Mouse (Mus musculus): ENCODE measurements around the gene Lrp3. TPM values are rescaled to one million over a fixed set of nuclear protein-coding genes. Genes with fewer than 3 reads are reported as not detected.

Gene Lrp3
- polyA plus RNA-seq, 1 experiment from 2014 or later: 3.9 TPM

GRCm38 (mm10) chr7:35199755-35200154, 15.5 kb downstream of the Lrp3 start:
- no peaks in the 10 kb centered on the region for H3K27me3 ChIP-seq (replicated peaks; ENCODE audit: control insufficient read depth, insufficient read depth, low read length)
- H3K27ac ChIP-seq (ENCODE audit: low read depth, low read length): no peak overlapping the region
- no peaks in the 10 kb centered on the region for H3K9me3 ChIP-seq (ENCODE audit: control insufficient read depth, low read length)
- H3K4me2 ChIP-seq: no peak overlapping the region
- no peak for ATAC-seq (replicated peaks; ENCODE audit: low FRiP score)
- no peaks in the 10 kb centered on the region; the same call in 1 of the 2 replicates for H3K36me3 ChIP-seq (ENCODE audit: control insufficient read depth, insufficient read depth, low read length)
- H3K4me1 ChIP-seq (replicated peaks; ENCODE audit: control insufficient read depth, insufficient read depth, low read length): no peaks in the 10 kb centered on the region
- no peak overlapping the region for H3K9ac ChIP-seq (ENCODE audit: low read depth, low read length)
- no peak for DNase-seq (ENCODE audit: low spot score)
- no peak overlapping the region for H3K4me3 ChIP-seq (ENCODE audit: low read depth, low read length)

GRCm38 (mm10) chr7:35198981-35199754, 16.1 kb downstream of the Lrp3 start:
- H3K4me2 ChIP-seq: no peak overlapping the region
- H3K27ac ChIP-seq (ENCODE audit: low read depth, low read length): no peak overlapping the region
- H3K9ac ChIP-seq (ENCODE audit: low read depth, low read length): no peak overlapping the region
- DNase-seq (ENCODE audit: low spot score): no peak
- ATAC-seq (replicated peaks; ENCODE audit: low FRiP score): no peak
- no peaks in the 10 kb centered on the region for H3K27me3 ChIP-seq (replicated peaks; ENCODE audit: control insufficient read depth, insufficient read depth, low read length)
- 86% methylated on average over 12 of the region's 12 CpGs for WGBS
- no peaks in the 10 kb centered on the region for H3K4me1 ChIP-seq (replicated peaks; ENCODE audit: control insufficient read depth, insufficient read depth, low read length)
- H3K4me3 ChIP-seq (ENCODE audit: low read depth, low read length): no peak overlapping the region
- no peaks in the 10 kb centered on the region for H3K9me3 ChIP-seq (ENCODE audit: control insufficient read depth, low read length)
- H3K36me3 ChIP-seq (ENCODE audit: control insufficient read depth, insufficient read depth, low read length): no peaks in the 10 kb centered on the region; the same call in 1 of the 2 replicates

DNA sequence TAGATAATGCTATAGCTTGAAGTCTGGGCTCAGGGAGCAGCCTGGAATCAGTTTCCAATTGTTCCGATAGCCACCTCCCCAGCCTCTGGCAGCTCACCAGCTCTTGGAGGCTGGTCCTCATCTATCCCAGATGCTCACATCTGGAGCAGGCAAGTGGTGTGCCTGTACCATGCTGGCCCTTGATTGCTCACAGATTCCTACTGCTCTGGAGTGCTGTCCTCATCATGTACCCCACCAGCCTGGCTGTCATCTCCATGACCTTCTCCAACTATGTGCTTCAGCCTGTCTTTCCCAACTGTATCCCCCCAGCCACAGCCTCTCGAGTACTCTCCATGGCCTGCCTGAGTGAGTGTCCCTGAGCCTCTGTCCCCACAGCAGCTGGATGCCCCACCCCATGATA, 18.3 kb downstream of the Lrp3 start:
- ATAC-seq (replicated peaks; ENCODE audit: low FRiP score) (no peak), DNase-seq (ENCODE audit: low spot score) (no peak)
- no peak overlapping the region for H3K4me2 ChIP-seq
- H3K9me3 ChIP-seq (ENCODE audit: control insufficient read depth, low read length): no peaks in the 10 kb centered on the region
- no peaks in the 10 kb centered on the region for H3K36me3 ChIP-seq (ENCODE audit: control insufficient read depth, insufficient read depth, low read length)
- H3K4me1 ChIP-seq (replicated peaks; ENCODE audit: control insufficient read depth, insufficient read depth, low read length): no peaks in the 10 kb centered on the region
- no peak overlapping the region for H3K27ac ChIP-seq (ENCODE audit: low read depth, low read length)
- 65% methylated on average over 2 of the region's 2 CpGs for WGBS
- H3K4me3 ChIP-seq (ENCODE audit: low read depth, low read length): no peak overlapping the region
- no peaks in the 10 kb centered on the region for H3K27me3 ChIP-seq (replicated peaks; ENCODE audit: control insufficient read depth, insufficient read depth, low read length)
- no peak overlapping the region for H3K9ac ChIP-seq (ENCODE audit: low read depth, low read length)

- no peak overlapping the region for H3K4me3 ChIP-seq (ENCODE audit: low read depth, low read length)
- ATAC-seq (replicated peaks; ENCODE audit: low FRiP score) (no peak), DNase-seq (ENCODE audit: low spot score) (no peak)
- H3K36me3 ChIP-seq (ENCODE audit: control insufficient read depth, insufficient read depth, low read length): no peaks in the 10 kb centered on the region
- H3K4me1 ChIP-seq (replicated peaks; ENCODE audit: control insufficient read depth, insufficient read depth, low read length): no peaks in the 10 kb centered on the region
- H3K27ac ChIP-seq (ENCODE audit: low read depth, low read length): no peak overlapping the region
- H3K9me3 ChIP-seq (ENCODE audit: control insufficient read depth, low read length): no peaks in the 10 kb centered on the region
- H3K27me3 ChIP-seq (replicated peaks; ENCODE audit: control insufficient read depth, insufficient read depth, low read length): peaks cover 28% of the 10 kb centered on the region
- 35% methylated on average over 2 of the region's 2 CpGs for WGBS
- H3K4me2 ChIP-seq: no peak overlapping the region
- H3K9ac ChIP-seq (ENCODE audit: low read depth, low read length): no peak overlapping the region
These were observed 24.0 kb downstream of the Lrp3 start for GRCm38 (mm10) chr7:35191276-35191675.

DNA sequence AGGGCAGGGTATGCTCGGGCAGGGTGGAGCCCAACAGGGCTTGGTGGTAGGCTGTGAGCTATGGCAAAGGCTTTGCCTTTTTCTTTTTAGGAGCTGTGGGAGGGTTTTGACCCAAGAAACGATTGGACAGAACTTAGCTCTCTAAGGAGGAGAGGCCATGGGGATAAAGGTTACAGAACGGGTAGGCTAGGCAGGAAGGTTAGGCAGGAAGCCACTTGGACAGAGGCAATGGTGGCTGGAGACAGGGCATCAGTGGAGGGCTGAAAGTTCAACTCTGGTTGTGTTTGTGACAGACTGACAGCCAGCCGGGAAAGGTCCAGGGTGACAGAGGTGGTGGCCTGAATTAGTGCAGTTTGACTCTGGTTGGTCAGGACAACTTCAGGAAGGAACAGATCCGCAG, 25.6 kb downstream of the Lrp3 start:
- Histone ChIP-seq H3K4me2 (no peak overlapping the region), H3K4me1 (replicated peaks; ENCODE audit: control insufficient read depth, insufficient read depth, low read length) (no peaks in the 10 kb centered on the region), H3K4me3 (ENCODE audit: low read depth, low read length) (no peak overlapping the region), H3K9ac (ENCODE audit: low read depth, low read length) (no peak overlapping the region), H3K9me3 (ENCODE audit: control insufficient read depth, low read length) (no peaks in the 10 kb centered on the region), H3K27me3 (replicated peaks; ENCODE audit: control insufficient read depth, insufficient read depth, low read length) (peaks cover 44% of the 10 kb centered on the region), H3K36me3 (ENCODE audit: control insufficient read depth, insufficient read depth, low read length) (no peaks in the 10 kb centered on the region), H3K27ac (ENCODE audit: low read depth, low read length) (no peak overlapping the region)
- 52% methylated on average over 5 of the region's 5 CpGs for WGBS
- DNase-seq (ENCODE audit: low spot score): no peak
- no peak for ATAC-seq (replicated peaks; ENCODE audit: low FRiP score)

DNA sequence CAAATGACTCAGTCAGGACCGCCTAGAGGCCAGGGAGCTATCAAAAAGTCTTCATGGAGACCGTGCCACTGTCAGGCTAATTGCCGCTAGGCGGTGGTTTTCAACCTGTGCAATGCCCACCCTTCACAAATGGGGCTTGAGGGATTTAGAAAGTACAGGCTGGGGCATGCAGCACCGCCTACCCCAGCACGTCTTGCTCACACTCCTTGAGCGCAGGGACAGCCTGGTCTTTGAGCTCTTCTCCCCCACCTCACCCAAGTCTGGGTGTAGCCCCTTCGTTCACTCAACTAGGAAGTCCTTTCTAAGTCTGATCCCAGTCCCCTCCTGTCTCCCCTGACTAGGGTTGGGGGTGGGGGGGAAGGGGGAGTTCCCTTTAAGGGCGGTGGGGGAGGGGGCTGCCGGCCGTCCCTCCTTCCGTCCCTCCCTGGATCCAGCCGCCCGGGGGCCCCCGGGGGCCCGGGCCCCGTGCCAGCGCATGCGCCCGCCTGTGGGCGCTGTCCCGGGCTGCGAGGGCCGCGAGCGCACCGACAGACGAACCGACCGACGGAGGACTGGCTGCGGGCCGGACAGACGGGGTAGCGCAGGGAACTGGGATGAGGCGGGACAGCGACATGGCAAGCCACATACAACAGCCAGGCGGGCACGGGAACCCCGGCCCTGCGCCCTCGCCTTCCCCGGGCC, 29.3 kb downstream of the Lrp3 start, which contains the start of gene Slc7a10:
Gene Slc7a10, plus strand, starts transcription at position 497 of the 681 bp plus-strand sequence.
- Histone ChIP-seq H3K4me2 (peak within 1 kb of the TSS; percentile 61), H3K27ac (ENCODE audit: low read depth, low read length) (no peak within 1 kb of the TSS), H3K36me3 (ENCODE audit: control insufficient read depth, insufficient read depth, low read length) (no peaks in the 10 kb centered on the region), H3K9ac (ENCODE audit: low read depth, low read length) (no peak within 1 kb of the TSS), H3K27me3 (replicated peaks; ENCODE audit: control insufficient read depth, insufficient read depth, low read length) (peaks cover 52% of the 10 kb centered on the region), H3K4me1 (replicated peaks; ENCODE audit: control insufficient read depth, insufficient read depth, low read length) (no peaks in the 10 kb centered on the region), H3K9me3 (ENCODE audit: control insufficient read depth, low read length) (peaks cover 6% of the 10 kb centered on the region; the same call in 1 of the 2 replicates), H3K4me3 (ENCODE audit: low read depth, low read length) (peak within 1 kb of the TSS; percentile 37)
- DNase-seq (ENCODE audit: low spot score) (no peak), ATAC-seq (replicated peaks; ENCODE audit: low FRiP score) (no peak)
- 4% methylated on average over 40 of the region's 43 CpGs for WGBS

DNA sequence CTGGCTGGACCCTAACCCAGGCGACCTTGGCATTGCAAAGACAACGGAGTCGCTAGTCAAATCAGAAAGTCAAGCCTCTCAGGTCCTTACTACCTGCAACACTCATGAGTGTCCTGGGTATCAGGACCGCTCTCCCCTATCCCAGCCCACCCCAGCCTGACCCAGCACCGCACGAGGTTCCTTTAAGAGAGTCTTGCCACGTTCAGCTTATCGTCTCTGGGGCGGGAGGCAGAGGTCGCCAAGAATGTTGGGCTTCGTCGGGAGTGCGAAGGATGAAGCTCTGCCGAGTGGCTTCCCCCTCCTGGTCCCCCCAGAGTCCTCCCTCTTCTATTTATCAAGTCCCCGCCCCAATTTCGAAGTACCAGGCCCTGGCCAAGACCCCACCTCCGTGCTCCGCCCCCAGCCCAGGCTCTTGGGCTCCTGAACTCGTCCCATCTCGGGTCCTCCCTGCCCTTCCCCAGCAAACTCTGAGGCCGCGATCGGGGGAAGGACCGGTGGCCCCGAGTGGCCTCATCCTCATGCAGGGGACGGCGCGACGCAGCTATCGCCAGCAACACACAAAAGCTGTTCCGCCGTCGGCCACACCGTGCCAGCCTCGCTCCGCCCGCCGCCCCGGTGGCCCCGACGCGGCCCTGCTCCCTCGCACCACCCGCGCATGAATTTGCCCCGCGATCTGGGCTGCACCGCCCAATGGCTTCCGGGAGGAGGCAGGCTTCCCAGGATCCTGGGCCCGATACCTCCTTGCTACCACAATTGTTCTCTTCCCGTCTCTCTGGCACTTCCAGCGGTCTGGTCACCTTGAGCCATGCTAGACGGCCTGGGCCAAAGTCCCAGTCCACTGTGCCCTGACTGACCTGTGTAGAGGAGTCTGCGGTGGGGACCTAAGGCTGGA, 30.2 kb downstream of the Lrp3 start:
- peaks cover 6% of the 10 kb centered on the region; the same call in 1 of the 2 replicates for H3K9me3 ChIP-seq (ENCODE audit: control insufficient read depth, low read length)
- H3K4me1 ChIP-seq (replicated peaks; ENCODE audit: control insufficient read depth, insufficient read depth, low read length): no peaks in the 10 kb centered on the region
- DNase-seq (ENCODE audit: low spot score) (no peak), ATAC-seq (replicated peaks; ENCODE audit: low FRiP score) (peak; percentile 29; the same call in 1 of the 2 replicates)
- H3K9ac ChIP-seq (ENCODE audit: low read depth, low read length): no peak overlapping the region
- H3K27me3 ChIP-seq (replicated peaks; ENCODE audit: control insufficient read depth, insufficient read depth, low read length): peaks cover 50% of the 10 kb centered on the region
- peak overlapping the region; percentile 37 for H3K4me3 ChIP-seq (ENCODE audit: low read depth, low read length)
- no peaks in the 10 kb centered on the region for H3K36me3 ChIP-seq (ENCODE audit: control insufficient read depth, insufficient read depth, low read length)
- H3K27ac ChIP-seq (ENCODE audit: low read depth, low read length): no peak overlapping the region
- WGBS: 4% methylated on average over 54 of the region's 54 CpGs
- peak overlapping the region; percentile 61 for H3K4me2 ChIP-seq
